Mouse (Mus musculus) MEL (cell line): ENCODE measurements around the gene Crxos. TPM values are rescaled to one million over a fixed set of nuclear protein-coding genes. Genes with fewer than 3 reads are reported as not detected.

Experiments used
- DNase-seq: peaks from one replicate; pipeline ENCODE4 v3.0.0; 2011; ENCODE audit warnings: low read depth, low spot score
- H3K27ac ChIP-seq: 2 replicates; pipeline ENCODE4 v1.5.1; 2012; ENCODE audit warnings: low read depth, mild to moderate bottlenecking, control low read depth, low read length, moderate library complexity; ENCODE audit not compliant: control insufficient read depth
- H3K27me3 ChIP-seq, 2 experiments: fragments of 150-350 bp in 1 of 2; sonication (generic) in 1 of 2; 2 replicates each; pipeline ENCODE4 v1.6.1; 2012; ENCODE audit warnings: low read length in 2 of 2, mild to moderate bottlenecking in 2 of 2, improper control_type of control experiment in 1 of 2, moderate library complexity in 1 of 2; ENCODE audit not compliant: insufficient read depth in 2 of 2, control insufficient read depth in 1 of 2
- H3K36me3 ChIP-seq, 2 experiments: 2 replicates each; pipeline ENCODE4 v1.6.1; 2012 to 2014; ENCODE audit warnings: low read length in 2 of 2, improper control_type of control experiment in 1 of 2, inconsistent platforms in 1 of 2, mild to moderate bottlenecking in 1 of 2; ENCODE audit not compliant: insufficient read depth in 2 of 2, control insufficient read depth in 1 of 2
- H3K4me1 ChIP-seq, 2 experiments: fragments of 150-350 bp in 1 of 2; sonication (generic) in 1 of 2; 2 replicates each; pipeline ENCODE4 v1.6.1; 2012; ENCODE audit warnings: low read length in 2 of 2, improper control_type of control experiment in 1 of 2, mild to moderate bottlenecking in 1 of 2; ENCODE audit not compliant: insufficient read depth in 2 of 2, control insufficient read depth in 1 of 2
- H3K4me3 ChIP-seq, 2 experiments: fragments of 150-350 bp in 1 of 2; sonication (generic) in 1 of 2; 2 replicates each; pipeline ENCODE4 v1.5.1; 2012; ENCODE audit warnings: low read depth in 2 of 2, low read length in 2 of 2, mild to moderate bottlenecking in 2 of 2, moderate library complexity in 2 of 2, control low read depth in 1 of 2, improper control_type of control experiment in 1 of 2; ENCODE audit not compliant: control insufficient read depth in 1 of 2, insufficient read depth in 1 of 2
- H3K79me2 ChIP-seq: 2 replicates; pipeline ENCODE4 v1.6.1; 2012; ENCODE audit warnings: mild to moderate bottlenecking, low read length, moderate library complexity; ENCODE audit not compliant: control insufficient read depth, poor library complexity, insufficient read depth
- H3K9ac ChIP-seq: 2 replicates; pipeline ENCODE4 v1.6.1; 2012; ENCODE audit warnings: low read depth, mild to moderate bottlenecking, control low read depth, low read length, moderate library complexity; ENCODE audit not compliant: control insufficient read depth, poor library complexity, severe bottlenecking
- H3K9me3 ChIP-seq: fragments of 150-350 bp; sonication (generic); replicated peaks from 2 replicates; pipeline ENCODE4 v1.6.1; 2012; ENCODE audit warnings: mild to moderate bottlenecking, low read length, improper control_type of control experiment, moderate library complexity; ENCODE audit not compliant: insufficient read depth
- BHLHE40 ChIP-seq: IDR thresholded peaks from 2 replicates; pipeline ENCODE4 v1.6.1; 2012; ENCODE audit warnings: low read depth, mild to moderate bottlenecking, inconsistent platforms, low read length, improper control_type of control experiment, borderline replicate concordance
- CHD1 ChIP-seq: IDR thresholded peaks from 2 replicates; pipeline ENCODE4 v1.6.1; 2012; ENCODE audit warnings: low read depth, mild to moderate bottlenecking, inconsistent platforms, low read length, improper control_type of control experiment
- CHD2 ChIP-seq: IDR thresholded peaks from 2 replicates; pipeline ENCODE4 v1.6.1; 2011; ENCODE audit warnings: low read length, improper control_type of control experiment
- CTCF ChIP-seq, 3 experiments: IDR thresholded peaks in 2 of 3; conservative IDR thresholded peaks in 1 of 3; 2 replicates each; pipeline ENCODE4 v1.5.1; 2011 to 2012; ENCODE audit warnings: low read length in 3 of 3, low read depth in 2 of 3, mild to moderate bottlenecking in 2 of 3, improper control_type of control experiment in 1 of 3, inconsistent platforms in 1 of 3, mixed read lengths in 1 of 3, moderate library complexity in 1 of 3; ENCODE audit not compliant: control insufficient read depth in 1 of 3, insufficient read depth in 1 of 3, poor library complexity in 1 of 3, severe bottlenecking in 1 of 3
- E2F4 ChIP-seq: IDR thresholded peaks from 2 replicates; pipeline ENCODE4 v1.6.1; 2011; ENCODE audit warnings: low read depth, low read length, improper control_type of control experiment, borderline replicate concordance
- ELF1 ChIP-seq: IDR thresholded peaks from 2 replicates; pipeline ENCODE4 v1.6.1; 2014; ENCODE audit warnings: low read depth, mild to moderate bottlenecking, inconsistent platforms, low read length, improper control_type of control experiment, moderate library complexity
- ETS1 ChIP-seq: IDR thresholded peaks from 2 replicates; pipeline ENCODE4 v1.6.1; 2012; ENCODE audit warnings: low read depth, mild to moderate bottlenecking, inconsistent platforms, low read length, improper control_type of control experiment, moderate library complexity
- GABPA ChIP-seq: IDR thresholded peaks from 2 replicates; pipeline ENCODE4 v1.6.1; 2012; ENCODE audit warnings: low read depth, mild to moderate bottlenecking, inconsistent platforms, low read length, improper control_type of control experiment, moderate library complexity
- GATA1 ChIP-seq: IDR thresholded peaks from 2 replicates; pipeline ENCODE4 v1.6.1; 2011; ENCODE audit warnings: low read depth, low read length, improper control_type of control experiment
- HCFC1 ChIP-seq: IDR thresholded peaks from 2 replicates; pipeline ENCODE4 v1.6.1; 2012; ENCODE audit warnings: low read depth, mild to moderate bottlenecking, inconsistent platforms, low read length, improper control_type of control experiment, moderate library complexity
- JUND ChIP-seq: IDR thresholded peaks from 2 replicates; pipeline ENCODE4 v1.6.1; 2011; ENCODE audit warnings: low read depth, mild to moderate bottlenecking, improper control_type of control experiment, low read length
- KAT2A ChIP-seq: conservative IDR thresholded peaks from 2 replicates; pipeline ENCODE4 v1.6.1; 2012; ENCODE audit warnings: low read depth, low read length, improper control_type of control experiment, inconsistent platforms
- MEF2A ChIP-seq: IDR thresholded peaks from 2 replicates; pipeline ENCODE4 v1.6.1; 2014; ENCODE audit warnings: low read depth, mild to moderate bottlenecking, inconsistent platforms, low read length, improper control_type of control experiment; ENCODE audit not compliant: poor library complexity, insufficient replicate concordance, severe bottlenecking; ENCODE audit errors: extremely low read depth
- MXI1 ChIP-seq: IDR thresholded peaks from 2 replicates; pipeline ENCODE4 v1.6.1; 2011; ENCODE audit warnings: mild to moderate bottlenecking, low read depth, low read length, improper control_type of control experiment
- MYB ChIP-seq: IDR thresholded peaks from 2 replicates; pipeline ENCODE4 v1.6.1; 2011; ENCODE audit warnings: mild to moderate bottlenecking, low read depth, low read length, improper control_type of control experiment
- NELFE ChIP-seq: IDR thresholded peaks from 2 replicates; pipeline ENCODE4 v1.6.1; 2011; ENCODE audit warnings: low read depth, low read length, improper control_type of control experiment
- NRF1 ChIP-seq: IDR thresholded peaks from 2 replicates; pipeline ENCODE4 v1.6.1; 2014; ENCODE audit warnings: low read depth, mild to moderate bottlenecking, inconsistent platforms, low read length, improper control_type of control experiment, moderate library complexity; ENCODE audit not compliant: poor library complexity, insufficient read depth, severe bottlenecking
- POLR2AphosphoS5 ChIP-seq: IDR thresholded peaks from 2 replicates; pipeline ENCODE4 v1.6.1; 2012; ENCODE audit warnings: low read depth, borderline replicate concordance, mild to moderate bottlenecking, inconsistent platforms, low read length, moderate library complexity, mixed read lengths
- RCOR1 ChIP-seq: IDR thresholded peaks from 2 replicates; pipeline ENCODE4 v1.6.1; 2012; ENCODE audit warnings: low read depth, mild to moderate bottlenecking, inconsistent platforms, low read length, improper control_type of control experiment
- SIN3A ChIP-seq: IDR thresholded peaks from 2 replicates; pipeline ENCODE4 v1.6.1; 2012; ENCODE audit warnings: low read length, improper control_type of control experiment, inconsistent platforms
- SMC3 ChIP-seq: IDR thresholded peaks from 2 replicates; pipeline ENCODE4 v1.6.1; 2011; ENCODE audit warnings: low read depth, low read length, improper control_type of control experiment
- TAL1 ChIP-seq: IDR thresholded peaks from 2 replicates; pipeline ENCODE4 v1.6.1; 2012; ENCODE audit warnings: mild to moderate bottlenecking, inconsistent platforms, low read length, moderate library complexity, mixed read lengths
- TCF12 ChIP-seq: IDR thresholded peaks from 2 replicates; pipeline ENCODE4 v1.6.1; 2014; ENCODE audit warnings: low read depth, mild to moderate bottlenecking, inconsistent platforms, low read length, improper control_type of control experiment, moderate library complexity
- UBTF ChIP-seq: IDR thresholded peaks from 2 replicates; pipeline ENCODE4 v1.6.1; 2012; ENCODE audit warnings: low read depth, mild to moderate bottlenecking, inconsistent platforms, low read length, improper control_type of control experiment, moderate library complexity, borderline replicate concordance; ENCODE audit not compliant: insufficient read depth
- USF2 ChIP-seq, 2 experiments: IDR thresholded peaks; 2 replicates each; pipeline ENCODE4 v1.6.1; 2011 to 2012; ENCODE audit warnings: improper control_type of control experiment in 2 of 2, low read length in 2 of 2, borderline replicate concordance in 1 of 2, inconsistent platforms in 1 of 2, low read depth in 1 of 2, mild to moderate bottlenecking in 1 of 2; ENCODE audit not compliant: insufficient read depth in 1 of 2
- ZC3H11A ChIP-seq: IDR thresholded peaks from 2 replicates; pipeline ENCODE4 v1.6.1; 2012; ENCODE audit warnings: low read depth, mild to moderate bottlenecking, inconsistent platforms, low read length, improper control_type of control experiment
- ZMIZ1 ChIP-seq: IDR thresholded peaks from 2 replicates; pipeline ENCODE4 v1.6.1; 2012; ENCODE audit warnings: low read depth, mild to moderate bottlenecking, inconsistent platforms, low read length, improper control_type of control experiment, moderate library complexity
- ZNF384 ChIP-seq: IDR thresholded peaks from 2 replicates; pipeline ENCODE4 v1.6.1; 2012; ENCODE audit warnings: low read depth, mild to moderate bottlenecking, inconsistent platforms, low read length, improper control_type of control experiment
- polyA plus RNA-seq, 2 experiments: library from polyadenylated mRNA; stranded (reverse) in 1 of 2; unstranded in 1 of 2; fragments of >175 nt in 1 of 2; fragments of >200 nt in 1 of 2; gene quantifications; 2 replicates each; pipeline versions ENCODE4 v1.2.1 to v1.2.4; 2012; ENCODE audit warnings: low replicate concordance in 2 of 2, low read depth in 1 of 2; ENCODE audit not compliant: insufficient read length in 2 of 2, insufficient read depth in 1 of 2, missing spikeins in 1 of 2
- total RNA-seq: library from RNA; depleted of rRNA; stranded (reverse); fragments of 300-350 nt; gene quantifications from 2 replicates; pipeline ENCODE4 v1.2.3, GENCODE M21; 2012

The Crxos gene
- total and polyA plus RNA-seq, 3 experiments: 0.10 TPM; not detected in 2

DNA sequence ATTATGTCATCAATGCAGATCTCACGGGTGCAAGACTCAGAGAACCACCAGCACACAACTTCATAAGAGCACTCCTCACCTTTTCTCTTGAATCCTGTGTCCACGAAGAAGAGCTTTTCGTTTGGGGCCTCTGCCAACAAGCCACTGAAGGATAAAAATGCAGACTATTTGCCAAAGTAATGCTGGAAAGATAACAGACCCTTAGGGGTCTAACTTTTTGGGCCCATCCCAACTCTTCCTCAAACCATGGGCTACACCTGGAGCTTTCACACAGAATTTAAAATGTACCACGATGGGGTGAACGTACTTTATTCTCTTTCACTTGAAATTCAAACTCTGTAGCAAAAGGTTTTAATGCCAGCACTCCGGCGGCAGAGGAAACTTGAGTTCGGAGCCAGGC is 62.8 kb downstream of the Crxos start:
- Histone ChIP-seq H3K36me3 (peaks cover 4 to 38% of the 10 kb centered on the region in 2 experiments; a peak in 3 of 4 replicates), H3K4me1 (peaks cover 7 to 33% of the 10 kb centered on the region in 2 experiments), H3K27ac (peak overlapping the region; percentile 68), H3K9me3 (no peaks in the 10 kb centered on the region), H3K4me3 (peak overlapping the region; percentile 96 to 98), H3K79me2 (peaks cover 25% of the 10 kb centered on the region), H3K9ac (peak overlapping the region; percentile 98), H3K27me3 (no peaks in the 10 kb centered on the region)
- TF ChIP-seq GABPA: no peak
- no peak for TF ChIP-seq CHD2
- no peak for TF ChIP-seq MEF2A
- TF ChIP-seq NELFE: no peak
- TF ChIP-seq CHD1: no peak
- no peak for TF ChIP-seq MYB
- TF ChIP-seq ZNF384: no peak
- TF ChIP-seq USF2 (IDR thresholded peaks at IDR 0.05; ENCODE audit: borderline replicate concordance in 1 of 2, insufficient read depth in 1 of 2, low read depth in 1 of 2, low read length in 2 of 2): no peak
- TF ChIP-seq TAL1: no peak
- no peak for DNase-seq

DNA sequence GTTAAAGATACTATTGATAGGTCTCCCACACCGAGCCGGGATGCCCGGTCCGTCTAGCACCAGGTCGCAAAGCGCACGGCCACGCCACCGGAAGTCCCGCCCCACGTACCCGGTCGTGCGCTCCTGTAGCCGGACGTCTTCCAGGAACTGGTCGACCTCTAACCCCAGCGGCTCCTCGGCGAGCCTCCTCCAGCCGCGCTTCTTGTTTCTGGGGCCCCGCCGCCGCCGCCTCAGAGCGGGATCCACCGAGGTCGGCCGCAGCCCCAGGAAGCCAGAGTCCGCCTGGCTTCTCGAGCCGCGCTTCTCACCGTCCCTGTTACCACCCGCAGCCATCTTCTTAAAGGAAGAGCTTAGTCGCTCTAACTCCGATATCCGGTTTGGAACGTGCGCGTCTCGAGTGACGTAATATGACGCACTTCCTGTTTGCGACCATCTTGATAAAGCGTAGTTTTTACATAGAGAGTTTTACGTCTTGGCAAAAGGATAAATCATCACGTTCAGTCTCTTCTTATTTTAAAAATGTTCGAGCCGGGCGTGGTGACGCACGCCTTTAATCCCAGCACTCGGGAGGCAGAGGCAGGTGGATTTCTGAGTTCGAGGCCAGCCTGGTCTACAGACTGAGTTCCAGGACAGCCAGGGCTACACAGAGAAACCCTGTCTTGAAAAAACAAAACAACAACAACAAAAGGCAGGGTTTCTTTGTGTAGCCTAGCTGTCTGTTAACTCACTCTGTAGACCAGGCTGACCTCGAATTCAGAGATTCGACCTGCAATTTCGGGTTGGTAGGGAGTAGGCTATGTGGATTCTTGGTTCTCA is 63.5 kb downstream of the Crxos start, which contains the start of gene Nop53:
Gene Nop53 (minus strand): TSS at position 354 of the 816 bp plus-strand sequence.
- peak within 1 kb of the TSS; percentile 96 to 98 for H3K4me3 ChIP-seq
- no peaks in the 10 kb centered on the region for H3K9me3 ChIP-seq
- H3K36me3 ChIP-seq: peaks cover 4 to 38% of the 10 kb centered on the region in 2 experiments; a peak in 3 of 4 replicates
- H3K4me1 ChIP-seq: peaks cover 7 to 33% of the 10 kb centered on the region in 2 experiments
- H3K27me3 ChIP-seq: no peaks in the 10 kb centered on the region
- H3K9ac ChIP-seq: peak within 1 kb of the TSS; percentile 98
- H3K79me2 ChIP-seq: peaks cover 25% of the 10 kb centered on the region
- peak; percentile 99 for DNase-seq
- H3K27ac ChIP-seq: peak within 1 kb of the TSS; percentile 97
- TF ChIP-seq TCF12 (peak; percentile 23; the same call in 1 of the 2 replicates), GATA1 (peak; percentile 85), ELF1 (peak; percentile 81), SIN3A (peak; percentile 76), ETS1 (peak; percentile 82), ZC3H11A (no peak), UBTF (no peak), KAT2A (peak; percentile 74), MXI1 (peak; percentile 75), ZMIZ1 (no peak), POLR2AphosphoS5 (no peak), MYB (no peak), BHLHE40 (peak; percentile 85), RCOR1 (no peak), JUND (no peak), E2F4 (no peak), CTCF (IDR thresholded peaks at IDR 0.05 in 2 of 3, conservative IDR thresholded peaks at IDR 0.05 in 1 of 3; ENCODE audit: control insufficient read depth in 1 of 3, insufficient read depth in 1 of 3, low read depth in 2 of 3, low read length in 3 of 3, poor library complexity in 1 of 3, severe bottlenecking in 1 of 3) (no peak), HCFC1 (peak; percentile 89), NRF1 (peak; percentile 45; the same call in 1 of the 2 replicates), GABPA (no peak; the same call in 1 of the 2 replicates), CHD2 (no peak), SMC3 (no peak), MEF2A (no peak)
